Mouse (Mus musculus) CH12.LX (cell line): Measurements from ENCODE around the gene Ick. TPM values are rescaled to one million over a fixed set of nuclear protein-coding genes. Genes with fewer than 3 reads are reported as not detected.

ENCODE experiments used
- DNase-seq: peaks from one replicate; pipeline ENCODE4 v3.0.0-alpha.2; 2013; ENCODE audit errors: extremely low read depth
- H3K27ac ChIP-seq: 2 replicates; pipeline ENCODE4 v1.5.1; 2012; ENCODE audit warnings: low read depth, mild to moderate bottlenecking, control low read depth, moderate library complexity; ENCODE audit not compliant: insufficient read depth
- H3K27me3 ChIP-seq: replicated peaks from 2 replicates; pipeline ENCODE3; 2012; ENCODE audit warnings: inconsistent platforms
- H3K36me3 ChIP-seq, 2 experiments: replicated peaks in 1 of 2; 2 replicates each; pipeline versions ENCODE3 to v1.6.1; 2012; ENCODE audit warnings: inconsistent platforms in 1 of 2, low read length in 1 of 2, mild to moderate bottlenecking in 1 of 2, mixed read lengths in 1 of 2, moderate library complexity in 1 of 2; ENCODE audit not compliant: control insufficient read depth in 1 of 2, insufficient read depth in 1 of 2
- H3K4me1 ChIP-seq, 2 experiments: 2 replicates each; pipeline ENCODE4 v1.6.1; 2012; ENCODE audit warnings: inconsistent platforms in 1 of 2, moderate library complexity in 1 of 2; ENCODE audit not compliant: insufficient read depth in 2 of 2, control insufficient read depth in 1 of 2
- H3K4me2 ChIP-seq: 2 replicates; pipeline ENCODE4 v1.6.1; 2012; ENCODE audit warnings: low read depth, mild to moderate bottlenecking, control low read depth; ENCODE audit not compliant: poor library complexity, insufficient read depth, severe bottlenecking
- H3K4me3 ChIP-seq, 3 experiments: fragments of 150-350 bp in 1 of 3; sonication (generic) in 1 of 3; replicated peaks in 1 of 3; 2 replicates each; pipeline versions ENCODE3 to v1.5.1; 2011 to 2012; ENCODE audit warnings: low read depth in 2 of 3, low read length in 2 of 3, mild to moderate bottlenecking in 2 of 3, moderate library complexity in 2 of 3, control low read depth in 1 of 3, improper control_type of control experiment in 1 of 3, inconsistent platforms in 1 of 3, mixed read lengths in 1 of 3; ENCODE audit not compliant: poor library complexity in 1 of 3
- H3K79me2 ChIP-seq: replicated peaks from 2 replicates; pipeline ENCODE4 v1.6.1; 2012; ENCODE audit warnings: mild to moderate bottlenecking, moderate library complexity; ENCODE audit not compliant: control insufficient read depth, poor library complexity, insufficient read depth, severe bottlenecking; ENCODE audit errors: extremely low read depth
- H3K9ac ChIP-seq: 2 replicates; pipeline ENCODE4 v1.6.1; 2012; ENCODE audit warnings: low read depth, mild to moderate bottlenecking, control low read depth, moderate library complexity; ENCODE audit not compliant: insufficient read depth
- H3K9me3 ChIP-seq: replicated peaks from 2 replicates; pipeline ENCODE3; 2012; ENCODE audit warnings: low read length, inconsistent platforms, mixed read lengths
- CHD2 ChIP-seq: IDR thresholded peaks from 2 replicates; pipeline ENCODE4 v1.6.1; 2011; ENCODE audit warnings: low read length, improper control_type of control experiment
- E2F4 ChIP-seq: IDR thresholded peaks from 2 replicates; pipeline ENCODE4 v1.6.1; 2011; ENCODE audit warnings: low read depth, low read length, improper control_type of control experiment; ENCODE audit not compliant: insufficient replicate concordance
- ETS1 ChIP-seq: conservative IDR thresholded peaks from 2 replicates; pipeline ENCODE4 v1.6.1; 2012; ENCODE audit warnings: low read depth, mild to moderate bottlenecking, inconsistent platforms, low read length, improper control_type of control experiment, moderate library complexity
- JUN ChIP-seq: IDR thresholded peaks from 2 replicates; pipeline ENCODE4 v1.6.1; 2011; ENCODE audit warnings: low read depth, mild to moderate bottlenecking, low read length, improper control_type of control experiment, moderate library complexity; ENCODE audit not compliant: insufficient read depth
- JUND ChIP-seq: conservative IDR thresholded peaks from 2 replicates; pipeline ENCODE4 v1.6.1; 2011; ENCODE audit warnings: low read depth, low read length, improper control_type of control experiment
- KAT2A ChIP-seq: IDR thresholded peaks from 2 replicates; pipeline ENCODE4 v1.6.1; 2012; ENCODE audit warnings: low read length, improper control_type of control experiment, inconsistent platforms; ENCODE audit not compliant: insufficient replicate concordance
- MAZ ChIP-seq: IDR thresholded peaks from 2 replicates; pipeline ENCODE4 v1.6.1; 2012; ENCODE audit warnings: low read depth, mild to moderate bottlenecking, inconsistent platforms, low read length, improper control_type of control experiment, moderate library complexity
- NELFE ChIP-seq: IDR thresholded peaks from 2 replicates; pipeline ENCODE4 v1.6.1; 2011; ENCODE audit warnings: low read depth, low read length, improper control_type of control experiment
- PAX5 ChIP-seq: IDR thresholded peaks from 2 replicates; pipeline ENCODE4 v1.6.1; 2012; ENCODE audit warnings: low read length, inconsistent platforms, mixed read lengths
- POLR2AphosphoS2 ChIP-seq: IDR thresholded peaks from 2 replicates; pipeline ENCODE4 v1.6.1; 2011; ENCODE audit warnings: low read depth, low read length, improper control_type of control experiment
- RAD21 ChIP-seq: IDR thresholded peaks from 2 replicates; pipeline ENCODE4 v1.6.1; 2011; ENCODE audit warnings: low read depth, mild to moderate bottlenecking, low read length, improper control_type of control experiment, moderate library complexity
- RCOR1 ChIP-seq: conservative IDR thresholded peaks from 2 replicates; pipeline ENCODE4 v1.6.1; 2012; ENCODE audit warnings: low read depth, mild to moderate bottlenecking, inconsistent platforms, low read length, improper control_type of control experiment
- SIN3A ChIP-seq: IDR thresholded peaks from 2 replicates; pipeline ENCODE4 v1.6.1; 2012; ENCODE audit warnings: low read length, improper control_type of control experiment, inconsistent platforms
- TBP ChIP-seq: conservative IDR thresholded peaks from 2 replicates; pipeline ENCODE4 v1.6.1; 2011; ENCODE audit warnings: low read depth, low read length, improper control_type of control experiment
- USF1 ChIP-seq: IDR thresholded peaks from 2 replicates; pipeline ENCODE4 v1.6.1; 2014; ENCODE audit warnings: low read depth, mild to moderate bottlenecking, inconsistent platforms, low read length, improper control_type of control experiment
- ZC3H11A ChIP-seq: IDR thresholded peaks from 2 replicates; pipeline ENCODE4 v1.6.1; 2012; ENCODE audit warnings: low read depth, mild to moderate bottlenecking, inconsistent platforms, low read length, improper control_type of control experiment
- ZNF384 ChIP-seq: IDR thresholded peaks from 2 replicates; pipeline ENCODE4 v1.6.1; 2012; ENCODE audit warnings: low read depth, low read length, improper control_type of control experiment, inconsistent platforms
- dilution Hi-C: fragments of 300-500 bp; cut with MboI; formaldehyde crosslinking; loops from 2 replicates; pipeline ENCODE4 v1.14.3; 2020; ENCODE audit warnings: low sequenced_read_pairs; ENCODE audit not compliant: extremely low pct_unique_long_range_greater_than_20kb, extremely low pct_ligation_motif_present
- in situ Hi-C: fragments of 300-500 bp; cut with MboI; formaldehyde crosslinking; loops from 3 replicates; pipeline ENCODE4 v1.14.3; 2019; ENCODE audit warnings: low sequenced_read_pairs, low pct_ligation_motif_present, low pct_unique_long_range_greater_than_20kb, mixed read lengths
- polyA plus RNA-seq: library from polyadenylated mRNA; unstranded; fragments of >175 nt; gene quantifications from 2 replicates; pipeline ENCODE4 v1.2.1, GENCODE M21; 2012; ENCODE audit warnings: low read depth; ENCODE audit not compliant: insufficient read length
- total RNA-seq, 2 experiments: library from RNA; depleted of rRNA; stranded (reverse); fragments of 300-350 nt in 1 of 2; fragments of >200 nt in 1 of 2; gene quantifications; 2 replicates each; pipeline ENCODE4 v1.2.3; 2012 to 2014

Gene Ick
- total and polyA plus RNA-seq, 3 experiments = 4.5 to 7.1 (median 4.8) TPM

GRCm38 (mm10) chr9:78157221-78157620 is 48.2 kb downstream of the Ick start:
- peaks cover 0 to 4% of the 10 kb centered on the region in 2 experiments; a peak in 2 of 4 replicates for H3K4me1 ChIP-seq
- TF ChIP-seq RAD21 = no peak
- TF ChIP-seq POLR2AphosphoS2 = no peak
- TF ChIP-seq SIN3A = no peak
- no peak for TF ChIP-seq KAT2A
- TF ChIP-seq TBP = no peak
- TF ChIP-seq RCOR1 = no peak
- TF ChIP-seq PAX5 = no peak
- H3K36me3 ChIP-seq = peaks cover 32 to 59% of the 10 kb centered on the region in 2 experiments
- no peaks in the 10 kb centered on the region for H3K9me3 ChIP-seq
- no peak overlapping the region for H3K4me3 ChIP-seq
- no peak overlapping the region for H3K9ac ChIP-seq
- no peak for DNase-seq
- H3K27ac ChIP-seq = no peak overlapping the region
- H3K27me3 ChIP-seq = no peaks in the 10 kb centered on the region
- dilution Hi-C loops = no loop called here
- H3K4me2 ChIP-seq = no peak overlapping the region
- in situ Hi-C loops = no loop called here
- no peaks in the 10 kb centered on the region for H3K79me2 ChIP-seq

DNA sequence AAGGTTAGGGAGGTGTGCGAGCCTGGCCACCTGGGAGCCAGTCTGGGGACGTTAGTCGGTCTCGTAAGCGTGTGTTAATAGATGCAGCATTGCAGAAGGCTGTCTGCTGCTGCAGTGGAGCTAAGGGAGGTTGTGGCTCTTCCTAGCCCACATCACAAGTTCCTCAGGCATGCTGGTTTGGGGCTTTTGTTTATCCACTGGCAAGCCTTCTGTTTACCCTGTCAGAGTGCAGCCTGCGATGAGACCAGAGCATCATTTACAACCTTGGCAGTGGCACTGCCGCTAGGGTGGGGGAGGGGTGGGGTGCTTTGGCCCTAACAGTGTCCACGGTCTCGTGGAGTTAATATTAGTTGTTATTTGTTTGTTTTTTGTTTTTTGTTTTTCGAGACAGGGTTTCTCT is 54.3 kb downstream of the Ick start:
- TF ChIP-seq NELFE (no peak), ETS1 (no peak), JUND (no peak), JUN (no peak), ZNF384 (no peak), ZC3H11A (no peak), USF1 (no peak), CHD2 (no peak), MAZ (no peak), E2F4 (no peak), RAD21 (no peak)
- H3K36me3 ChIP-seq = peaks cover 28 to 57% of the 10 kb centered on the region in 2 experiments
- DNase-seq = no peak
- H3K4me3 ChIP-seq = no peak overlapping the region
- H3K4me2 ChIP-seq = no peak overlapping the region
- no peak overlapping the region for H3K27ac ChIP-seq
- no peaks in the 10 kb centered on the region for H3K79me2 ChIP-seq
- dilution Hi-C loops = no loop called here
- no peak overlapping the region for H3K9ac ChIP-seq
- no peaks in the 10 kb centered on the region for H3K27me3 ChIP-seq
- in situ Hi-C loops = loop anchor here (5.0 kb wide), 1 partner anchor 46 kb away; no protein-coding TSS in a partner anchor
- H3K4me1 ChIP-seq = peaks cover 0 to 14% of the 10 kb centered on the region in 2 experiments; a peak in 2 of 4 replicates
- H3K9me3 ChIP-seq = no peaks in the 10 kb centered on the region
